Mouse (Mus musculus) gastrocnemius, postnatal 25 days (tissue): Measurements from ENCODE around the gene Ptgs2. TPM values are rescaled to one million over a fixed set of nuclear protein-coding genes. Genes with fewer than 3 reads are reported as not detected.
A peak's percentile ranks its signal among the peaks of the same experiment; 100 is the strongest.

Experiments used
- DNase-seq: peaks from one replicate; pipeline ENCODE4 v3.0.0; 2022
- long read RNA-seq, 2 experiments: library from polyadenylated mRNA; stranded (forward); transcript quantifications; one replicate each; pipeline ENCODE4 v2.0.0; 2021
- total RNA-seq, 2 experiments: library from RNA; stranded (reverse); gene quantifications; 1 replicate in 1 of 2; 2 replicates in 1 of 2; pipeline ENCODE4 v1.2.3; 2021

Gene Ptgs2
- total RNA-seq: under 1 TPM; 0.29 to 0.36 TPM
- long read RNA-seq, experiment 1: 0 reads
- long read RNA-seq, experiment 2, partial matches to known transcripts: 0 of 1 reads
- long read RNA-seq, experiment 2, other reads (novel, unspliced or antisense): 1 of 1 reads

GRCm38 (mm10) chr1:150099790-150100333 is at the start of gene Ptgs2:
Ptgs2 (plus strand) TSS chr1:150100031.
- DNase-seq: peak; percentile 46

- DNase-seq: no peak
These were observed 49.6 kb upstream of the Ptgs2 start for GRCm38 (mm10) chr1:150050256-150050655.

DNA sequence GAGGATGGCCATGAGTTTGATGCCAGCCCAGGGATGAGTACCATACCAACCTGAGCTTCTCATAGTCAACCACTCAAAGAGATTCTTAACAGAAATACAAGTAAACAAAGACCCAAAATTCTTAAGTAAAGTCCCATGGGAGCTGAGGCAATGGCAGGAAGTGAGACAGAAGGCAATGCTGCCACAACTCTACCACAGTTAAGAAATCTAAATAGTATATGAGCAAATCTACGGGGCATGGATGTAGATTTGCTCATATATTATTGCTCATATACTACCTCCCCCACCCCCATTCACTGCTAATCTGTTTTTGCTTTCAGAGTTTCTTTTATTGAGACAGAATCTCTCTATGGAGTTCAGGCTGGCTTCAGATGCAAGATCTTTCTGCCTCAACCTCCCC is 34.1 kb upstream of the Ptgs2 start:
- no peak for DNase-seq

- DNase-seq: no peak
These were observed 27.0 kb upstream of the Ptgs2 start for GRCm38 (mm10) chr1:150072880-150073279.

- DNase-seq: no peak
These were observed 25.2 kb upstream of the Ptgs2 start for GRCm38 (mm10) chr1:150074609-150075008.

DNA sequence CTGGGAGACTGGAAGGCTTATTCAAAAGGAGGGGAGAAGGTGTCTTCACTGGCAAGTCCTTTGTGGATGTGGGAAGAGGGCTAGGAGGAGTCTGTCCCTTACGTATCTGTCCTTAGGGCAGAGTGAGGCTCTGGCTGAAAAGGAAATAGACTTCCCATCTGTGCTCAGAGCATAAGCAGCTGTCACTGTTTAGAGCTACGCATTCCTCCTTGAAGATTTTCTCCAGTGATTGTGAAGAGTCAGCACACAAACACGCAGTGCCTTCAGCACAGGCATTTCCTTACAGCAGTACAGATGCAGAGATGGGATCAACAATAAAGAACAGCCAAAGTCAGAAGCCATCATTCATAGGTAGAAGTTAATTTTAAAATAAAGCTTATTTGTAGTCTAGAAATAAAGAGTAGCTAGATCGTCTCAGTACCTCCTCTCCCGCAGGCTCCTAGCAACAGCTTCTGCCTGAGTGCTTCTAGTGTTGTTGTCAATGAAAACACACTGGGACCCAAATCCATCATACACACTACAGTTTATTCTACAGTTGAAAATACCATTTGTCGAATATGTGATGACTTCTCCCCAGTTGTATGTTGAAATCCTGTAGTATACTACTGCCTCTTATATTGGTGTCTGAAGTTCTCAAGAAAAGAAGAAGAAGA is 10.7 kb upstream of the Ptgs2 start:
- no peak for DNase-seq

GRCm38 (mm10) chr1:150090229-150090628 is 9.6 kb upstream of the Ptgs2 start:
- DNase-seq: no peak

GRCm38 (mm10) chr1:150097036-150097435 is 2.8 kb upstream of the Ptgs2 start:
- no peak for DNase-seq

DNA sequence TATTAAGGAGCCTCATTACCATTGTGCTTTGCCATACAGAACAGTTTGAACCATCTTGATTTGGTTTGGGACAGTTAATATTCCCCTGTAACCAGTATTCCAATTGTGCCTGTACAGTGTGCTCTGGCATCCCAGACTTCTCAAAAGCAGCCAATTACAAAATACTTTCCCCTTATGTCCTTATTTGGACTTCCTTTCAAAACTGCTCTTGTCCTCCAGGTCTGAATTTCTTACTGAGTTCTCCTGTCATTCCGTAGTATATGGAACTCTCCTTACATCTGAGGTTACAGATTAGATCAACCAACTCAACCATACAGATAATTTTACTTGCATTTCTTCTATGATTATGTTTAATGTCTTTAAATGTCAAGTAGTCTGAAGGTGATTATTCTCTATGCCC is 2.1 kb upstream of the Ptgs2 start:
- DNase-seq: no peak

DNA sequence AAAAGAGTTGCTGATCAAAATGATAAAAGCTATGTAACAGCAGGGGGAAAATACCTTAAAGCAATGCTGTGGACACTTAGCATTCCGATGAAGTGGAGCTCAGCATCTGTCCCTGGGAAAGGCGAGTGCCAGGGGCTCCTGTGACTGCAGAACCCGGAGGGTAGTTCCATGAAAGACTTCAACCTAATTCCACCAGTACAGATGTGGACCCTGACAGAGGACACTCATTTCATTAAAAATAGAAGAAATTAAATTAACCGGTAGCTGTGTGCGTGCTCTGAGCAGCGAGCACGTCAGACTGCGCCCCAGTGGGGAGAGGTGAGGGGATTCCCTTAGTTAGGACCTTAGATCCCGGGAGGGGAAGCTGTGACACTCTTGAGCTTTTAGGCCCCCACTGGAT is 457 bp upstream of the Ptgs2 start:
- no peak for DNase-seq

DNA sequence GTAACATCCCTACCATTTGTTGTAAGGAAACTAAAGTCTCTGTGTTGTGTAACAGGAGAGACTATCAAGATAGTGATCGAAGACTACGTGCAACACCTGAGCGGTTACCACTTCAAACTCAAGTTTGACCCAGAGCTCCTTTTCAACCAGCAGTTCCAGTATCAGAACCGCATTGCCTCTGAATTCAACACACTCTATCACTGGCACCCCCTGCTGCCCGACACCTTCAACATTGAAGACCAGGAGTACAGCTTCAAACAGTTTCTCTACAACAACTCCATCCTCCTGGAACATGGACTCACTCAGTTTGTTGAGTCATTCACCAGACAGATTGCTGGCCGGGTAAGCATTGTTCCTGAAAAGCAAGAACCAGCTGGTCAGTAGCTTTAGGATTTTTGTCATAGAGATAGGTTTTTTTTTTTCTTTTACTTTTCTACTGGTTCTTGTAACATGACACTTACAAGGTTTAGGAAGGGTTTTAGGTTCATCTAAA is 4.4 kb downstream of the Ptgs2 start:
- DNase-seq: no peak

DNA sequence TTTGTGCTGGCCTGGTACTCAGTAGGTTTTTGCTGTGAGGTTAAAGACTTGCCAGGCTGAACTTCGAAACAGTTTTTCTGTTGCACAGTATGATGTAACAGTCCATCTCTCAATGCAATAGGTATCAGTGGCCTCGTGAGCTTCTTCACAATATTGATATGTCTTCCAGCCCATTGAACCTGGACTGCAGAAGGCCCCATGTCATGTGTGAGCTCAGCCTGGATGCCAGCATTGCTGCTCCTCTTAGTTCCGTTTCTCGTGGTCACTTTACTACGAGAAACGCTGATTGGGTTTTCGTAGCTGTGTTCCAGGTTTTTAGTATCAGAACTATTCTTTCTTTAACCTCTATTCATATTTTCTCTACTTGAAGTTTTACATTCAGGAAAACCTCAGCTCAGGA is 6.9 kb downstream of the Ptgs2 start:
- no peak for DNase-seq

DNA sequence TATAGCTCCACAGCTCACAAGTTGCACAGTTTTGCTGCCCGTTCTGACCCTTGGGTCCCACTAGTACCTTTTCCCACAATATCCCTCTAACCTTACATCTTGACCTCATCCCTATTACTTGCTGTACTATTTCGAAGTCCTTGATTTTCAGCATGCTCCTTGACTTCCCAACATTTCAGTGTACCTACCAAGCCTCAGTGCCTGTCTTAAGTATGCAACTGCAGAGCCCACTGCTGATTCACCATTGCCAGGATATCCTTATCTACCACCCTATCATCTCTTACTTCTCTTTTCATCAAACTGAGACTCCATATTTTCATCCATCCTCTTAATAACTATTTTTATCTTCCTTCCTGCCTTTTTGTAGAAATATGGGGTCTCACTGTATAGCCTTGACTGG is 9.8 kb downstream of the Ptgs2 start:
- DNase-seq: no peak

DNA sequence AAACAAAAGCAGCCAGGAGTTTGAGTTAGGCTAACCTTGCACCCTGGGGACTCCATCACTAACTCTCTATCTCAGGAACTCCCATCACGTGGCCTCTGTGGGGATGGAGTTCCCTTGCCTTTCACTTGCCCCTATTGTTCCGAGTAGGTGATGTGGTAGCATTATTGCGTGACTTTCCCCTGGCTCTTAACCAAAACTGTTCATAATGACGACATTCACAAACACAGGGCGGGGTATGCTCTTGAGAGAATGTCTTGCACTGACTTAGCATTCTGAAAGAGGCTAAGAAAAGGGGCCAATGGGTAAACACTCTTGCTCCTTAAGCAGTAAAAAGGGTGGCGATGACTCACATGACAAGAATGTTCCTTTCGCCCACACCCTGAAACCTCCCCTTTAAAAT is 15.5 kb downstream of the Ptgs2 start:
- DNase-seq: peak; percentile 16

- DNase-seq: no peak
These were observed 18.5 kb downstream of the Ptgs2 start for GRCm38 (mm10) chr1:150118352-150118751.

DNA sequence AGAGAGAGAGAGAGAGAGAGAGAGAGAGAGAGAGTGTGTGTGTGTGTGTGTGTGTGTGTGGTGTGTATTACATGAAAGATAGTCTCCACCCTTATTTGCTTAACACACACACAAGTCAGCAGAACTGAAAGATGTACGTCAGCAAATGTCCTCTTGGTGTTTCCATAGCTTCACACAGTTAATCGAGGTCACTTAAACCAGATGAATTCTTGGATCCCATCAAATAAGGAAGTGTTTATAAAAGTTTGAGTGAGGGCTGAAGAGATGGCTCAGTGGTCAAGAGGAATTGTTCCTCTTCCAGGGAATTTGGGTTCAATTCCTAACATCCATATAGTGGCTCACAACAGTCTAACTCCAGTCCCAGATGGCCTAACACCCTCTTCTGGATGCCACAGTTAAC is 25.7 kb downstream of the Ptgs2 start:
- DNase-seq: no peak

GRCm38 (mm10) chr1:150130070-150130469 is 30.2 kb downstream of the Ptgs2 start:
- no peak for DNase-seq

- DNase-seq: no peak
These were observed 30.9 kb downstream of the Ptgs2 start for GRCm38 (mm10) chr1:150130586-150131275.

GRCm38 (mm10) chr1:150135350-150135749 is 35.5 kb downstream of the Ptgs2 start:
- DNase-seq: no peak

- DNase-seq: peak; percentile 26
These were observed 39.9 kb downstream of the Ptgs2 start for GRCm38 (mm10) chr1:150139730-150140129.

DNA sequence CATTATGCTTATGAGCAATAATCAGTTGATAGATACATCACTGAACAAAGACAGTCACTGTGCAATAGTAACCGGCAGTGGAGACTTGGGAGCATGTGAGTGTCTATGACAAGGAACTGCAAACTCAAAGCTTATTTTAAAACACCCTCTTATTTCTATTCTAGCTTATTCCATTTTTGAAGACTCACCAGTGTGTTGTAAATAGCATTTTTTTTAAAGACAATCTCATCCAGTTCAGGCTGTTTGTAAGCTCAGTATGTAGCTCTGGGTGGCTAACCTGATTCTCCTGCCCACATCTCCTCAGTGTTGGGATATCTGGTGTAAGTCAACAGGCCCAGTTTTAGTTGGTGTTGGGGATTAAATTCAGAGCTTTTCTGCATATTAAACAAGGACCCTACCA is 42.1 kb downstream of the Ptgs2 start:
- DNase-seq: no peak

DNA sequence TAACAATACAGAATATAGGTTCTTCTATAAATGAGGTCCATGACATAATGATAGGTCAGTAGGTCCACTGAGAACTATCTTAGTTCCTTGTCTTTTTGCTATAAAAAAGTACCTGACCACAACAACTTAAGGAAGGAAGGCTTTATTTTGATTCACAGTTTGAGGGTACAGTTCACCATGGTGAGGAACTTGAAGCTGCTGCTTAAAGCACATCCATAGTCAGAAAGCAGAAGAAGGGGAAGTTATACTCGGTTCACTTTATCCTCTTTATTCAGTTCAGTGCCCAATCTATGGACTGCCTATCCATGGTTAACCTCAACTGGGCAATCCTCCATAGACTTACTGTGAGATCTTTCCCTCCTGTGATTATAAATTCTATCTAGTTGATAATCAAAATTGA is 43.7 kb downstream of the Ptgs2 start:
- no peak for DNase-seq

GRCm38 (mm10) chr1:150145049-150145448 is 45.2 kb downstream of the Ptgs2 start:
- DNase-seq: no peak
